Mouse (Mus musculus) cortical plate, adult 2 months (tissue): Measurements from ENCODE around the gene Susd1. TPM values are rescaled to one million over a fixed set of nuclear protein-coding genes. Genes with fewer than 3 reads are reported as not detected.
A peak's percentile ranks its signal among the peaks of the same experiment; 100 is the strongest.

Experiments used
- H3K27ac ChIP-seq: fragments of 200-500 bp; 2 replicates; pipeline ENCODE4 v1.5.1; 2012; ENCODE audit warnings: low read length, control low read depth, inconsistent platforms; ENCODE audit not compliant: insufficient read depth
- H3K4me1 ChIP-seq: fragments of 200-500 bp; 2 replicates; pipeline ENCODE4 v1.6.1; 2011; ENCODE audit warnings: low read length; ENCODE audit not compliant: control insufficient read depth, insufficient read depth
- H3K4me3 ChIP-seq: fragments of 200-500 bp; 2 replicates; pipeline ENCODE4 v1.5.1; 2011; ENCODE audit warnings: mild to moderate bottlenecking, low read length, control low read depth; ENCODE audit not compliant: insufficient read depth
- CTCF ChIP-seq: fragments of 200-500 bp; IDR thresholded peaks from 2 replicates; pipeline ENCODE4 v1.5.1; 2011; ENCODE audit warnings: mild to moderate bottlenecking, control low read depth, low read length; ENCODE audit not compliant: insufficient read depth; ENCODE audit errors: extremely low read depth
- POLR2A ChIP-seq: fragments of 200-500 bp; IDR thresholded peaks from 2 replicates; pipeline ENCODE4 v1.6.1; 2011; ENCODE audit warnings: mild to moderate bottlenecking, low read length, control low read depth; ENCODE audit not compliant: insufficient read depth; ENCODE audit errors: extremely low read depth
- polyA plus RNA-seq: library from polyadenylated mRNA; depleted of rRNA; stranded (reverse); fragments of >200 nt; gene quantifications from 2 replicates; pipeline ENCODE4 v1.2.3, GENCODE M21; 2012

Susd1 gene
- polyA plus RNA-seq, 1 experiment = 12.8 TPM

- TF ChIP-seq POLR2A (no peak), CTCF (no peak)
- Histone ChIP-seq H3K4me3 (no peak overlapping the region), H3K27ac (peak overlapping the region; percentile 67; the same call in 1 of the 2 replicates)
Measured at GRCm38 (mm10) chr4:59371910-59372309, 66.5 kb downstream of the Susd1 start.

GRCm38 (mm10) chr4:59369941-59370340 lies 68.5 kb downstream of the Susd1 start:
- H3K27ac ChIP-seq = no peak overlapping the region
- H3K4me1 ChIP-seq = peaks cover 4% of the 10 kb centered on the region; the same call in 1 of the 2 replicates
- no peak overlapping the region for H3K4me3 ChIP-seq
- no peak for TF ChIP-seq CTCF
- TF ChIP-seq POLR2A = no peak

More at GRCm38 (mm10) chr4:59371910-59372309, 66.5 kb downstream of the Susd1 start:
- H3K4me1 ChIP-seq = peaks cover 4% of the 10 kb centered on the region; the same call in 1 of the 2 replicates

- no peak for TF ChIP-seq POLR2A
- no peak for TF ChIP-seq CTCF
- Histone ChIP-seq H3K27ac (no peak overlapping the region), H3K4me3 (no peak overlapping the region)
Measured at GRCm38 (mm10) chr4:59368118-59368517, 70.3 kb downstream of the Susd1 start.

GRCm38 (mm10) chr4:59366206-59366605 lies 72.2 kb downstream of the Susd1 start:
- TF ChIP-seq POLR2A (no peak), CTCF (no peak)
- H3K4me1 ChIP-seq = no peaks in the 10 kb centered on the region; the same call in 1 of the 2 replicates

More at GRCm38 (mm10) chr4:59368118-59368517, 70.3 kb downstream of the Susd1 start:
- H3K4me1 ChIP-seq = peaks cover 4% of the 10 kb centered on the region; the same call in 1 of the 2 replicates

GRCm38 (mm10) chr4:59365571-59365970 lies 72.9 kb downstream of the Susd1 start:
- TF ChIP-seq CTCF (no peak), POLR2A (no peak)
- Histone ChIP-seq H3K4me1 (no peaks in the 10 kb centered on the region; the same call in 1 of the 2 replicates), H3K27ac (no peak overlapping the region), H3K4me3 (no peak overlapping the region)

More at GRCm38 (mm10) chr4:59366206-59366605, 72.2 kb downstream of the Susd1 start:
- H3K27ac ChIP-seq = no peak overlapping the region
- no peak overlapping the region for H3K4me3 ChIP-seq

GRCm38 (mm10) chr4:59364229-59365173 lies 73.9 kb downstream of the Susd1 start:
- no peak overlapping the region for H3K27ac ChIP-seq
- no peak overlapping the region for H3K4me3 ChIP-seq
- no peak for TF ChIP-seq CTCF
- no peak for TF ChIP-seq POLR2A
- H3K4me1 ChIP-seq = no peaks in the 10 kb centered on the region; the same call in 1 of the 2 replicates

GRCm38 (mm10) chr4:59363041-59363440 lies 75.4 kb downstream of the Susd1 start:
- H3K4me3 ChIP-seq = no peak overlapping the region
- no peak overlapping the region for H3K27ac ChIP-seq
- TF ChIP-seq POLR2A (no peak), CTCF (no peak)
- H3K4me1 ChIP-seq = no peaks in the 10 kb centered on the region; the same call in 1 of the 2 replicates

GRCm38 (mm10) chr4:59360704-59361103 lies 77.7 kb downstream of the Susd1 start:
- H3K4me1 ChIP-seq = no peaks in the 10 kb centered on the region
- H3K4me3 ChIP-seq = no peak overlapping the region
- TF ChIP-seq CTCF (peak; percentile 91), POLR2A (no peak)
- no peak overlapping the region for H3K27ac ChIP-seq

- TF ChIP-seq CTCF (no peak), POLR2A (no peak)
- H3K4me3 ChIP-seq = no peak overlapping the region
- no peaks in the 10 kb centered on the region for H3K4me1 ChIP-seq
- no peak overlapping the region for H3K27ac ChIP-seq
Measured at GRCm38 (mm10) chr4:59359921-59360320, 78.5 kb downstream of the Susd1 start.
